Mouse (Mus musculus) ES-E14 (cell line): Measurements from ENCODE around the gene Rd3l. TPM values are rescaled to one million over a fixed set of nuclear protein-coding genes. Genes with fewer than 3 reads are reported as not detected.

ENCODE experiments used
- DNase-seq: peaks from one replicate; pipeline ENCODE4 v3.0.0-alpha.2; 2013; ENCODE audit warnings: low read depth, low spot score
- H3K27ac ChIP-seq: 2 replicates; pipeline ENCODE4 v1.5.1; 2012; ENCODE audit warnings: low read depth, mild to moderate bottlenecking, low read length, moderate library complexity, mixed read lengths; ENCODE audit not compliant: poor library complexity, insufficient read depth, severe bottlenecking
- H3K36me3 ChIP-seq: 2 replicates; pipeline ENCODE4 v1.6.1; 2012; ENCODE audit warnings: mild to moderate bottlenecking, low read length, moderate library complexity, mixed read lengths; ENCODE audit not compliant: control insufficient read depth, poor library complexity, insufficient read depth, severe bottlenecking
- H3K4me1 ChIP-seq, 2 experiments: fragments of 150-350 bp in 1 of 2; sonication (generic) in 1 of 2; 2 replicates each; pipeline ENCODE4 v1.6.1; 2012; ENCODE audit warnings: low read length in 2 of 2, mild to moderate bottlenecking in 1 of 2, mixed read lengths in 1 of 2; ENCODE audit not compliant: control insufficient read depth in 2 of 2, insufficient read depth in 2 of 2, poor library complexity in 1 of 2
- H3K4me3 ChIP-seq, 2 experiments: fragments of 150-350 bp in 1 of 2; sonication (generic) in 1 of 2; 2 replicates each; pipeline ENCODE4 v1.5.1; 2012; ENCODE audit warnings: low read length in 2 of 2, low read depth in 1 of 2, mild to moderate bottlenecking in 1 of 2, mixed read lengths in 1 of 2; ENCODE audit not compliant: insufficient read depth in 1 of 2, poor library complexity in 1 of 2, severe bottlenecking in 1 of 2
- H3K9ac ChIP-seq: 2 replicates; pipeline ENCODE4 v1.6.1; 2012; ENCODE audit warnings: low read depth, mild to moderate bottlenecking, low read length, mixed read lengths; ENCODE audit not compliant: poor library complexity, insufficient read depth, severe bottlenecking
- H3K9me3 ChIP-seq: fragments of 150-350 bp; sonication (generic); 2 replicates; pipeline ENCODE4 v1.6.1; 2012; ENCODE audit warnings: low read depth, mild to moderate bottlenecking, low read length; ENCODE audit not compliant: control insufficient read depth, insufficient read depth
- CHD2 ChIP-seq: IDR thresholded peaks from 2 replicates; pipeline ENCODE4 v1.6.1; 2014; ENCODE audit warnings: mild to moderate bottlenecking, low read depth, low read length, inconsistent platforms
- HCFC1 ChIP-seq: IDR thresholded peaks from 2 replicates; pipeline ENCODE4 v1.6.1; 2012; ENCODE audit warnings: low read length, inconsistent platforms, borderline replicate concordance; ENCODE audit not compliant: insufficient read depth
- MAFK ChIP-seq: IDR thresholded peaks from 2 replicates; pipeline ENCODE4 v1.6.1; 2014; ENCODE audit warnings: mild to moderate bottlenecking, low read depth, low read length, inconsistent platforms; ENCODE audit not compliant: insufficient read depth
- ZC3H11A ChIP-seq: IDR thresholded peaks from 2 replicates; pipeline ENCODE4 v1.6.1; 2012; ENCODE audit warnings: low read depth, mild to moderate bottlenecking, inconsistent platforms, low read length, borderline replicate concordance
- ZNF384 ChIP-seq: IDR thresholded peaks from 2 replicates; pipeline ENCODE4 v1.6.1; 2012; ENCODE audit warnings: low read depth, low read length, inconsistent platforms
- in situ Hi-C, 2 experiments: fragments of 600-800 bp; cut with MboI; formaldehyde crosslinking; loops; one replicate each; pipeline ENCODE4 v1.15.1; 2025; ENCODE audit warnings: low sequenced_read_pairs in 2 of 2, inconsistent platforms in 1 of 2; ENCODE audit not compliant: unreplicated experiment in 2 of 2
- total RNA-seq: library from RNA; depleted of rRNA; stranded (reverse); fragments of 300-350 nt; gene quantifications from 2 replicates; pipeline ENCODE4 v1.2.3, GENCODE M21; 2012; rRNA removed

Gene Rd3l
- total RNA-seq, 1 experiment = not detected

- H3K27ac ChIP-seq = no peak overlapping the region
- no peak overlapping the region for H3K4me3 ChIP-seq
- no peak for DNase-seq
- in situ Hi-C loops = no loop called here
- H3K4me1 ChIP-seq = peaks cover 9 to 17% of the 10 kb centered on the region in 2 experiments
- H3K9ac ChIP-seq = no peak overlapping the region
- H3K9me3 ChIP-seq = no peaks in the 10 kb centered on the region
- TF ChIP-seq ZNF384 = no peak
- no peak for TF ChIP-seq HCFC1
- no peak for TF ChIP-seq CHD2
- no peak for TF ChIP-seq MAFK
- no peak for TF ChIP-seq ZC3H11A
- no peaks in the 10 kb centered on the region for H3K36me3 ChIP-seq
These were observed 47.9 kb downstream of the Rd3l start for GRCm38 (mm10) chr12:111933032-111933704.

- H3K36me3 ChIP-seq = no peaks in the 10 kb centered on the region
- H3K4me3 ChIP-seq = no peak overlapping the region
- peaks cover 4 to 11% of the 10 kb centered on the region in 2 experiments; a peak in 3 of 4 replicates for H3K4me1 ChIP-seq
- in situ Hi-C loops = no loop called here
- no peaks in the 10 kb centered on the region for H3K9me3 ChIP-seq
- no peak for DNase-seq
- no peak overlapping the region for H3K9ac ChIP-seq
- no peak for TF ChIP-seq ZNF384
- no peak for TF ChIP-seq CHD2
- no peak for TF ChIP-seq ZC3H11A
- no peak for TF ChIP-seq MAFK
- TF ChIP-seq HCFC1 = no peak
- H3K27ac ChIP-seq = no peak overlapping the region
These were observed 48.6 kb downstream of the Rd3l start for GRCm38 (mm10) chr12:111932513-111932912.

- Histone ChIP-seq H3K36me3 (no peaks in the 10 kb centered on the region), H3K9ac (no peak overlapping the region), H3K4me3 (no peak overlapping the region), H3K9me3 (no peaks in the 10 kb centered on the region), H3K4me1 (peaks cover 4% of the 10 kb centered on the region in 2 experiments; a peak in 3 of 4 replicates), H3K27ac (no peak overlapping the region)
- no peak for TF ChIP-seq CHD2
- TF ChIP-seq ZNF384 = no peak
- no peak for TF ChIP-seq ZC3H11A
- no peak for TF ChIP-seq HCFC1
- TF ChIP-seq MAFK = no peak
- DNase-seq = no peak
- in situ Hi-C loops = no loop called here
These were observed 49.6 kb downstream of the Rd3l start for GRCm38 (mm10) chr12:111931411-111932025.

Other genes starting within 250 kb of the Rd3l start
- 47.2 and 47.9 TPM in 2 replicates for gene Klc1, start 222.5 kb downstream of the Rd3l start, total RNA-seq
- gene Xrcc3, start 167.4 kb downstream of the Rd3l start, total RNA-seq = 19.8 and 21.8 TPM in 2 replicates
- gene Zfyve21, start 167.1 kb downstream of the Rd3l start, total RNA-seq = 27.0 and 33.5 TPM in 2 replicates
- 4.4 and 4.5 TPM in 2 replicates for gene Ppp1r13b, start 73.2 kb downstream of the Rd3l start, total RNA-seq
- gene Atp5mpl, start 14.3 kb downstream of the Rd3l start, total RNA-seq = 180 and 297 TPM in 2 replicates
- gene Tdrd9, start 9.8 kb downstream of the Rd3l start, total RNA-seq = 0.58 and 0.67 TPM in 2 replicates
- gene Aspg, start 125.4 kb upstream of the Rd3l start, total RNA-seq = 12.8 and 36.3 TPM in 2 replicates
- gene Kif26a, start 164.9 kb upstream of the Rd3l start, total RNA-seq = 6.1 and 6.4 TPM in 2 replicates